Mouse (Mus musculus): ENCODE measurements at regions not wholly inside any gene's neighbourhood (a gene's known extent, or its start where the extent isn't known, plus 50 kb on each side); places are given as distances from the start of the nearest gene placed in this dataset.

DNA sequence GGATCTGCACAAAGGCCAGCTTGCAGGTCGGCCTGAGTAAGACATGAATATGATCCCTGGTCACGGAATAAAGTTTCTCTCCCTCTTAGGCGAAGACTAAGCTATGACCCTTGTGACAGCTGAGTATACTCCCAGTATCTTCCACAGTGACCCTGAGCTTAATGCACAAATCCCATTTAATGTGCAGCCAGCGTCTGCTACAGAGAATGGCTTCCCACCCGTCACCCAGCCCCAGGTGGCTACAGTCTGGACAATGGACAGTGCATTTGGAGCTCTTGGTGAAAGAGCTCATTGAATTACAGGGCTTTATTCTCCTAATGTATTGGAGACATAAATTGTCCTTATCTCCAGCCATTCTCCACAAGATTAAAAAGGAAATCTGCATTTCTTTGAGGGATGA is 454.3 kb upstream of the Fam19a5 start:
- no peak for DNase-seq (ENCODE audit: low read depth, low spot score)

DNA sequence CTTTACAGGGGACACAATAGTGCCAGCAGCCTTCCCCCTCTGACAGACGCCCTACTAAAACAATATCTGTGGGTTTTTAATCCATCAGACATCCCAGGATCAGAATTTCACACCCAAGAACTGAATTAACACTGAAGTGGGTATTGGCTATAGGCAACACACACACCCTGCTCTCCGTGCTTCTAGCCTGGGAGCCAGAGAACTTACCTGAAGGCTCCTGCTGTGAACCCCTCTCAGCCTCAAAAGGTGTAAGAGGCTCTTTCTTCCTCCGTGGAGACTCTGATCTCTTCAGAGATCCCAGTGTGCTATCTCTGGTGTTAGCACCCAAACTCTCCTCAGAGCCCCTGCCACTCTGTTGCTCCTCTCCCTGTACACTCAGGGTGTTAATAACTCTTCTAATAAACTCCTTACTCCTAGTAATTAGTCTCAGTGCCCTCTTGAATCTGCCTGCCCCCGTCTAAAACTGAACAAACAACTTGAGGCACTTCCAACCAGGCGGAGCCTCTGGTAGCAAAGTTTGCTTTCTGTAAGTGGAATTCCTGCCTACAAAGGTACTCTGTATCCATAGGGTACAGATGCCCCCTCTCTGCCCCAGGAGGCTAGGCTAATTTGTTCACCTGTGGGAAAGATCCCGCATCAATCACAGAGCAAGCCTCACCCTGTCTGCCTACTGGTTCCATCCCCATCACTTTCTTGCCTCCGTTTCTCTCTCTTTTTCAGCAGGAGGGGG is 452.9 kb upstream of the Fam19a5 start:
- no peak for DNase-seq (ENCODE audit: low read depth, low spot score)

DNA sequence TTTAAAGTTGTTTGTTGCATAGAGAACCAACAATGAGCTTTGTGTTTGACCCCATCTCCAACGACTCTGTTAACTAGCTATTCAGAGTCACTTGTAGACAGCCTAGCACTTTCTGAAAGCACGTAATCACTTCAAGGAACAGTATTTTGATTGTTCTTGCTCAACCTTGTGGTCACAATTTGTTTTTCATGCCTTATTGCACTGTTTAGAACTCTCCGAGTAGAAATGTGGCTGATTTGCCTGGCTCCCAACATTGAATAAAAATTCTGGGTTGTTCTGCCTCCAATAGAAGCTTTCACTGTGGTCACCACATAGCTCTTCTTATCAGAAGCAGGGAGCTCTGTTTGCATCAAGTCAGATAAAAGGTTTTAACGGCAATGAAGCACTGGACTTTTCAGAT is 446.9 kb upstream of the Fam19a5 start:
- DNase-seq (ENCODE audit: low read depth, low spot score) = no peak

DNA sequence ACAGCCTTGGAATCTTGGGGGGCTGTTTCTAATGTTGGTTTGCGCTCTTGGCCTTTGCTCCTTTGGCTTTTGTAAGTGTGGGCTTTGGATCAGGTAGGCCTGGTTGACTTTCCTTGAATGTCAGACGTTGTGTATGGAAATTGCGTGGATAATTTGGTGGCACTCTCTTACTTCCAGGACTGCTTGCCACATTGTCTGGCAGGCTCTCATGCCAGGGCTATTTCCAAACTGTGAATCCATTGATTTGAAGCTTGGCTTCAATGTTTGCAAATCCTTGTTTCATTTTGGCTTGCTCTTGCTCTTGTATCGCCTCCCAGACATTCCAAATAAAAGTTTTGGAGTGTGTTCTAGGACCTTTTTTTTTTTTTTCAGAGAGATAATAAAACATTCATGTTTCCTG is 443.0 kb upstream of the Fam19a5 start:
- no peak for DNase-seq (ENCODE audit: low read depth, low spot score)

GRCm38 (mm10) chr15:87102211-87102610 is 441.9 kb upstream of the Fam19a5 start:
- DNase-seq (ENCODE audit: low read depth, low spot score) = no peak

DNA sequence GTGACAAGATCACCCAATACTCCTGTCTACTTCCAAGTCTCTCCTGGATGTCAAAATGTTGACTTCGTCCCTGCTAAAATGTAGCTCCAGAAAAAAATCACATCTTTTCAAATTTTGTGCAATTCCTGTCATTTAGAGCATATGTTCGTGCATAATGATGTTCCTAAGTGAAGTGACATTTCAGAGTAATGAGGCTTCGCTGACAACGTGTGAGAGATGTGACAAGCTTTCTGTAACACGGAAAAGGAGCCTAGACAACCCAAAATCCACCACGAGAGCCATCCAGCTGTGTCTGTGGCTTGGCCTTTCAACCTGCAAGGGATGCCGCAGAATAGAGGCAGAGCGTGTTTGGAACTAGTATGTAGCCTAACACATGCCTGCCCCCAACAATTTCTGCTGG is 438.1 kb upstream of the Fam19a5 start:
- DNase-seq (ENCODE audit: low read depth, low spot score) = no peak

DNA sequence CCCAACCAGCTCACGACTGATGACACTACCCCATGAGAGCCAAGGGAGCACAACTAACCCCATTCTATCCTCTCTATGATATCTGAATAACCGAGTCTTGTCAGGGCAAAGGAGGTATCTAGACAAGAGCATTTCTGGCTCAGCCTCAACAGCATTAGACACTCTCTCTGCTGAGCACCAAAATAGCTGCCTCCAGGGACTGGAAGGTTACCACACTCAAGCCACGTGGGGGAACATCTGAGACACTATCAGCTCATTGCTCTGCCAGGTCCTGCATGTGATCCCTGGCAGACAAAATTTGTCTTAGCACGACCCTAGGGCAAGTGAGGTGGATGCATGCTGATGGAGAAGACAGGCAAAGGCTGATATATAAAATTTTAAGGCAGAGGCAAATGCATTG is 436.4 kb upstream of the Fam19a5 start:
- no peak for DNase-seq (ENCODE audit: low read depth, low spot score)

GRCm38 (mm10) chr15:87108411-87108810 is 435.7 kb upstream of the Fam19a5 start:
- no peak for DNase-seq (ENCODE audit: low read depth, low spot score)

- no peak for DNase-seq (ENCODE audit: low read depth, low spot score)
Observed at GRCm38 (mm10) chr15:87122656-87123055, 421.4 kb upstream of the Fam19a5 start.

- DNase-seq (ENCODE audit: low read depth, low spot score) = no peak
Observed at GRCm38 (mm10) chr15:87125427-87126148, 418.5 kb upstream of the Fam19a5 start.

GRCm38 (mm10) chr15:87138870-87139269 is 405.2 kb upstream of the Fam19a5 start:
- no peak for DNase-seq (ENCODE audit: low read depth, low spot score)

- no peak for DNase-seq (ENCODE audit: low read depth, low spot score)
Observed at GRCm38 (mm10) chr15:87169136-87169535, 375.0 kb upstream of the Fam19a5 start.

DNA sequence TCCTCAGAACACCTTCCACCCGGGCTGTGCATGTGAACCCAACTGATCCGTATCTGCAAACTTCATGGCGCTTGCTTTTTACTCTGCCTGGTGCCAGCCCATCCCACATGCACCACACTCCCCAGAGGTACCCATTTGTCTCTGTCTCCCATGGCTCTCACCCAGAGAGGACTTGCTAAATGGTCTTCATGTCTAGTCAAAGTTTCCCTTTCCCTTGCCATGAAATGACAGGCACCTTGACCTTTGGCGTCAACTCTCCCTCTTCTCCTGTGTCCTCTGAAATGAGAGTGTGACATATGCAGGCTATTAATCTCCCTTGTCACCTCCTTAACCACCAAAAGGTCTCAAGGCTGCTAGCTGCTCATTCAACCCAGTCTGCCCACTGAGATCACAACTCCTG is 373.2 kb upstream of the Fam19a5 start:
- DNase-seq (ENCODE audit: low read depth, low spot score) = no peak

DNA sequence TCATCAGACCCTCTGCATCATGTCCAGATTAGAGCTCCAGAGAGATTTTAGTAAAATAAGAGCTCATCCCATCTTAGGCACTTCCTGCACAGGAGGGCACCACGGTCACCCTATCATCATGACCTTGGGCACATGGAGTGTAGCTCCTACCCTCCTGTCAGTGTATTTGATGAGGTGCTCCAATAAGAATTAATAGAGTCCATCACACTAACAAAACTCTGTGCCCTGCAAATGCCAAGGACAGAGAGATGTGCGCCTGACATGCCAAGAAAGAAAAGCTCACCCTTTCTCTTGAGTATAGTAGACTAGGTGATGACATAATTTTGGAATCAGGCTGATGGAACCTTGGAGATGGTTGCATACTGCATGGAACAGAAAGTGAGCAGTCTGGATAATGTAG is 371.0 kb upstream of the Fam19a5 start:
- no peak for DNase-seq (ENCODE audit: low read depth, low spot score)

GRCm38 (mm10) chr15:87178646-87179045 is 365.5 kb upstream of the Fam19a5 start:
- no peak for DNase-seq (ENCODE audit: low read depth, low spot score)

DNA sequence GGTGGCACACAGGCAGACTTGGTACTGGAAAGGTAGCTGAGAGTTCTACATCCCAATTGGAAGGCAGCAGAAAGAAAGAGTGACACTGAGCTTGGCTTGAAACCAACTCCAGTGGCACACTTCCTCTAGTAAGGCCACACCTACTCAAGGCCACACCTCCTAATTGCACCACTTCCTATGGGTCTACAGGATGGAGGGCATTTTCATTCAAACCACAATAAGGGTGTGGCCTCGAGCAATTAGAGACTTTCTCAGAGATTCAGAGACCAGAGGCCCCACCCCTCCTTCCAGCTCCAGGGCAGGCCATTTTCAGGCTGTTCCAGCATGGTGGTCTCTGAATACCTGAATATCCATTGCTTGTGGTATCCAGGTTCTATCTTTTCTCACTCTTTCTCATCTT is 363.3 kb upstream of the Fam19a5 start:
- no peak for DNase-seq (ENCODE audit: low read depth, low spot score)

- DNase-seq (ENCODE audit: low read depth, low spot score) = no peak
Observed at GRCm38 (mm10) chr15:87184248-87184647, 359.9 kb upstream of the Fam19a5 start.

DNA sequence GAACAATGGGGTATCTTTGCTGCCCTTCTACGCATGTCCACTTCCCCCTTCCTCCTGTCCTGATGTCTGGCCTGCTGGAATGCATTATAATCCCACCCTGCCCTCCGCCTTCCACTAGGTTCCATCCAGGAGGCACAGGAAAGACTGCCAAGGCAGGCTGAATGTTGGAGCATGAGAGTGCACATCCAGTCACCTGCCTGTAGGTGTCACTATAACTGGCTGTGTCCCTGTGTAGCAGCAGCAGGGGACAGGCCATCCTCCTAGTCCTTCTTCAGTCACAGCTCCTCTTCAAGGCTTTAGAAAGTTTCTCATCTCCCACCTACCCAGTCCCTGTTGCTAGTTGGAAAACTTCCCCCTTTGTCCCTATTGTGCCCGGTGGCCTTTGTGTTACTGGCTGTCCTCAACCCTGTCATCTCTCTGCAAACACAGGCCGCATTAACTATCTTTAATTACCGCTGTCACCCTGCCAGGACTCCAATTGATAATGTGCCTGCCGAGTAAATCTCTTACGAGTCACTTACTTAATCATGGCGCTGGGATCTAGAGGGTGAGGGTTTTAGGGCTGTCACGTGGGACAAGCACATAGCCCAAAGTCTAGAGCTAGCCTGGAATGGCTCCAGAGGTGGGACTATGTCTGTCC is 355.2 kb upstream of the Fam19a5 start:
- no peak for DNase-seq (ENCODE audit: low read depth, low spot score)

GRCm38 (mm10) chr15:87191901-87192300 is 352.2 kb upstream of the Fam19a5 start:
- no peak for DNase-seq (ENCODE audit: low read depth, low spot score)

DNA sequence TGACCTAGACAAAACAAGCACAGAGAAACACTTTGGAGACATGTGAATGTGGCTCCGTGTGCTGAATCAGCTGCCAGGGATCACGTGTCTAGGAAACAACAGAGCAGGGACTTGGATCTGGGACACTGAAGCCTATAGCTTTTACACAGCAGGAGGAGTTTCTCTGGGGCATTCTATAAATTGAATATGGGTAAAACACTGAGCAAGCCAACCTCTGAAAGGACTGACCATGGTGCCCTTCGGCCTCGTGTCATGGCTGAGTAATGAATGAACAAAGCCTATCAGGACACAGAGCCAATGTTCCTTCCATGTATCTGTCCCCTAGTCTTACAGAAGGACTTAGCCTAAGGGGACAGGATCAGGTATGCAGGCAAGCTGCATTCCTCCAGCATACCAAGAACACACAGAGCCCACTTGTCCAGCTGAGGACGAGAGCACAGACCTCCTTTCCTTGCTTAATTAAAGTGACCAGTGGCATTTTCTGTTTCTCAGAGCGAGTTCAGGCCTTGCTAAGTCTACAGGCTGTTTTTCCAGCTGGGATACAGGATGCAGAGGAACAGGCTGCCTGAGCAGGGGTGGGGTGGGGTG is 347.7 kb upstream of the Fam19a5 start:
- DNase-seq (ENCODE audit: low read depth, low spot score) = no peak

DNA sequence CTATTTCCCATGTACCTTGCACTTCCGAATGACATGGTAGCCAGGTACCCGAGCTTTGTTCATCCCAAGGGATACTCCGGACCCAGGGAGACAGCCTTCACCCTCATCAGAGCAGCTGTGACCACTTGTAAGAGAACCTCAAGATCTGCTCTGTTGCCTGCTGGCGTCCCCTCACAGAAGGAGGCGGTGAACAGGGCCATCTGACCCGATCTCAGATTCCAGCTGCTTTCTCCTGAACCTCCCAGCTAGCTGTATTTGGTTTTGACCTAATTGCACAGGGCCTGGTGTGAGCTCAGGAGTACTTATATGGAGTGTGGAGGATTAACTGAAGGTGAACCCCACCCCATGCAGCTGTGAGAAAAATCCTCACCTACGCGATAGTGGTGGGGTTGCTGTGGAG is 344.5 kb upstream of the Fam19a5 start:
- no peak for DNase-seq (ENCODE audit: low read depth, low spot score)

DNA sequence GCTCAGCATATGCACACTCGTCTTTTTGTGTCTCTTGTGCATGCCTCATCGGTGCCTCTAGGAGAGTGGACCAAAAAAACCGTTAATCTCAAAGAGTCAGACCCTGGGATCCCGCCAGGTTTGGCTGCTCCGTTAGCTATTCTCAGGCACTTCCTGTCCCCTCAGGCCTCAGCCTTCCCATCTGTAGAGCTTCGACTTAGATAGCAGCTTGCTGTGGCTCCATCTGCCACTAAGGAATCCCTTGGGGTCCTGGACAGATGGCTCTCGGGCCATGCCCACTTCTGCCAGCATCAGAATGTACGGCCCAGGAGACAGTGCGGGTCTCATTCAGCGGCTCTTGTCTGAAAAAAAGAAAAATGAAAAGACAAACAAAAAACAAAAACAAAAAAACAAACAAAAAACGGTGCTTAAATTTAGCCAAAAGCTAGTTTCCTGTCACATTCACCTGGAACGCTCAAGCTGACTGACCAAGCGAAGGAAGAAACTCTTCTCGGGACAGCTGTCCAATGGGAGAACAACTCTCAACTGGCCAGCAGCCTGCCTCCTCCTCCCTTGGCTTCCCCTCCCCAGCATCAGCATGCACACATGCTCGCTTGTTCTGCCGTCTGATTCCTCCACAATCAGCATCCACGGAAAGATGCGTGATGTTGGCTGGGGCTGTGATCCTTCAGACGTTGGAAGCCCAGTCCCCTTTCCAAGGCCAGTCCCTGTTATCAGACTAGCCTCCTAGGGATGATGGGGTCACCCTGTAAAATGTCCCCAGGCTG is 343.6 kb upstream of the Fam19a5 start:
- DNase-seq (ENCODE audit: low read depth, low spot score) = no peak
